10 mouse cellular contexts compared by ENCODE assay signal in genomic region chr10:81422191-81422590, GRCm38 (mm10). TPM values are rescaled to one million over a fixed set of nuclear protein-coding genes. Genes with fewer than 3 reads are reported as not detected.
DNase-seq lines count a peak whose midpoint lies in the region; ATAC-seq lines count a peak whose summit lies in the region.
"Had no signal": no experiment of that assay in that cellular context is flagged by ENCODE, and none has a peak within 500 bp of the region (broad histone marks: within the 10 kb centered on the region; RNA-seq: fewer than 3 reads in every experiment).

No protein-coding gene starts in this region.

- DNase-seq in kidney, adult 11 months: peak; percentile 32
- DNase-seq in testis, postnatal 10 days (ENCODE audit: low spot score): peak; percentile 42
- DNase-seq in testis, postnatal 14 days (ENCODE audit: low spot score): no peak
- DNase-seq in cerebellum, postnatal 25 days: peak; percentile 23 to 30
- DNase-seq in lung, postnatal 36 days: peak; percentile 73

- peaks cover 76% of the 10 kb centered on the region for H3K4me1 ChIP-seq in kidney, embryonic 15.5 days
- peaks cover 50% of the 10 kb centered on the region for H3K4me1 ChIP-seq in forebrain, embryonic 12.5 days

- H3K4me2 ChIP-seq in kidney, embryonic 15.5 days: no peak overlapping the region
- no peak overlapping the region for H3K4me2 ChIP-seq in forebrain, embryonic 12.5 days
- H3K4me2 ChIP-seq: neural tube, embryonic 13.5 days had no signal

- no peak overlapping the region for H3K4me3 ChIP-seq in kidney, embryonic 15.5 days (replicated peaks)
- no peak overlapping the region for H3K4me3 ChIP-seq in forebrain, embryonic 12.5 days (replicated peaks)
- H3K4me3 ChIP-seq: neural tube, embryonic 13.5 days had no signal

- peaks cover 19% of the 10 kb centered on the region; the same call in 1 of the 2 replicates for H3K36me3 ChIP-seq in kidney, embryonic 15.5 days
- 0 out of 2 replicates have a peak, but pooled peaks cover 6% of the 10 kb centered on the region for H3K36me3 ChIP-seq in forebrain, embryonic 12.5 days (replicated peaks)

- H3K9me3 ChIP-seq in kidney, embryonic 15.5 days (replicated peaks): no peaks in the 10 kb centered on the region
- H3K9me3 ChIP-seq in forebrain, embryonic 12.5 days: no peaks in the 10 kb centered on the region
- H3K9me3 ChIP-seq: neural tube, embryonic 13.5 days had no signal

- H3K27me3 ChIP-seq in kidney, embryonic 15.5 days: no peaks in the 10 kb centered on the region
- H3K27me3 ChIP-seq in forebrain, embryonic 12.5 days: peaks cover 57% of the 10 kb centered on the region

- H3K9ac ChIP-seq in kidney, embryonic 15.5 days: no peak overlapping the region
- H3K9ac ChIP-seq in forebrain, embryonic 12.5 days: no peak overlapping the region
- H3K9ac ChIP-seq: neural tube, embryonic 13.5 days had no signal

- no peak overlapping the region for H3K27ac ChIP-seq in kidney, embryonic 15.5 days
- no peak overlapping the region for H3K27ac ChIP-seq in forebrain, embryonic 12.5 days
- H3K27ac ChIP-seq: neural tube, embryonic 13.5 days had no signal

- no peak for ATAC-seq in kidney, embryonic 15.5 days (replicated peaks; ENCODE audit: low FRiP score)
- ATAC-seq in activated CD4-positive, CD25-positive, alpha-beta regulatory T cell, adult 4 months: no peak
- no peak for ATAC-seq in forebrain, embryonic 12.5 days (ENCODE audit: low FRiP score)

- WGBS in kidney, embryonic 15.5 days: 70% methylated on average over 6 of the region's 6 CpGs
- WGBS in forebrain, embryonic 12.5 days: 85% methylated on average over 6 of the region's 6 CpGs

RNA-seq across cellular contexts. Expression of gene Smim24, which starts 29.3 kb away (rescaled TPM):
- polyA plus RNA-seq in kidney, embryonic 15.5 days (2015; fragmentation: Nextera tagmentation; extraction: Ambion mirVana): 26.0 and 29.4 TPM in 2 replicates
- 10 to 100 TPM in 1 of 2 experiments, 1 to 10 TPM in 1; 7.3 to 13.3 TPM for polyA plus RNA-seq in activated CD4-positive, CD25-positive, alpha-beta regulatory T cell, adult 4 months (2017; shearing (Covaris generic))
- polyA plus RNA-seq in forebrain, embryonic 12.5 days (2016; fragmentation: Nextera tagmentation; extraction: Ambion mirVana): 1.8 and 2.6 TPM in 2 replicates

RNA-seq across cellular contexts. Expression of gene Nfic, which starts 33.2 kb away (rescaled TPM):
- 67.9 and 84.5 TPM in 2 replicates for polyA plus RNA-seq in kidney, embryonic 15.5 days (2015; fragmentation: Nextera tagmentation; extraction: Ambion mirVana)
- 10 to 100 TPM; 15.2 to 16.0 TPM for polyA plus RNA-seq in activated CD4-positive, CD25-positive, alpha-beta regulatory T cell, adult 4 months (2017; shearing (Covaris generic))
- 15.3 and 16.3 TPM in 2 replicates for polyA plus RNA-seq in forebrain, embryonic 12.5 days (2016; fragmentation: Nextera tagmentation; extraction: Ambion mirVana)

RNA-seq across cellular contexts. Expression of gene Gm48552, which starts 33.4 kb away (rescaled TPM):
- polyA plus RNA-seq in kidney, embryonic 15.5 days (2015; fragmentation: Nextera tagmentation; extraction: Ambion mirVana): 1.6 and 2.1 TPM in 2 replicates
- polyA plus RNA-seq in activated CD4-positive, CD25-positive, alpha-beta regulatory T cell, adult 4 months (2017; shearing (Covaris generic)): 1 to 10 TPM in 1 of 2 experiments, not detected in 1; 1.4 TPM
- 1.4 and 2.1 TPM in 2 replicates for polyA plus RNA-seq in forebrain, embryonic 12.5 days (2016; fragmentation: Nextera tagmentation; extraction: Ambion mirVana)
- polyA plus RNA-seq: testis, adult 2 months had no signal

RNA-seq across cellular contexts. Expression of gene Gm48551, which starts 37.9 kb away (rescaled TPM):
- 2.5 and 4.1 TPM in 2 replicates for polyA plus RNA-seq in kidney, embryonic 15.5 days (2015; fragmentation: Nextera tagmentation; extraction: Ambion mirVana)
- polyA plus RNA-seq in activated CD4-positive, CD25-positive, alpha-beta regulatory T cell, adult 4 months (2017; shearing (Covaris generic)): 1 to 10 TPM; 1.1 to 1.2 TPM
- polyA plus RNA-seq in forebrain, embryonic 12.5 days (2016; fragmentation: Nextera tagmentation; extraction: Ambion mirVana): 4.2 and 4.6 TPM in 2 replicates

RNA-seq across cellular contexts. Expression of gene Dohh, which starts 38.0 kb away (rescaled TPM):
- 79.7 and 82.2 TPM in 2 replicates for polyA plus RNA-seq in kidney, embryonic 15.5 days (2015; fragmentation: Nextera tagmentation; extraction: Ambion mirVana)
- 10 to 100 TPM; 12.7 to 13.7 TPM for polyA plus RNA-seq in activated CD4-positive, CD25-positive, alpha-beta regulatory T cell, adult 4 months (2017; shearing (Covaris generic))
- polyA plus RNA-seq in forebrain, embryonic 12.5 days (2016; fragmentation: Nextera tagmentation; extraction: Ambion mirVana): 68.1 and 68.5 TPM in 2 replicates
